Mouse (Mus musculus) telencephalon, adult 2 months (tissue): ENCODE measurements at regions not wholly inside any gene's neighbourhood (a gene's known extent, or its start where the extent isn't known, plus 50 kb on each side); places are given as distances from the start of the nearest gene placed in this dataset.

Source experiments
- DNase-seq: peaks from one replicate; pipeline ENCODE4 v3.0.0-alpha.2; 2011; ENCODE audit warnings: low read depth, low spot score

DNA sequence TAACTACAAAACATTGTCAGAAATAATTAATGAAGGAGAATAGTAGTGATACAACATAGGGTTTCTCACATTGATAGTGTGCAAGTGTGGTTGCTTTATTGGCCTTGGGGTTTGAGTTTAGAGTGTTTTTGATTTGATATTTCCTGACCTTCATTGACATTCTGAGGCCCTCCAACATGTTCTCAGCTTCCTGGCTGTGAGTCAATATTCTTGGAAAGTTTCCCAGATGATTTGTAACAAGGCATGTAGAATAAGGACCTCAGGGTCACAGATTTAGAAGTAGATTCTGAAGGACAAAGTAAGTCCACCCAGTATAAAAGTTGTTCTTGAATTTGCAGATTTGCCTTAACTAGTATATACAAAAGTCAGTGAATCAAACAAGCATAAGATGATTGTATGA, 969.7 kb upstream of the Pcdh9 start:
- no peak for DNase-seq

DNA sequence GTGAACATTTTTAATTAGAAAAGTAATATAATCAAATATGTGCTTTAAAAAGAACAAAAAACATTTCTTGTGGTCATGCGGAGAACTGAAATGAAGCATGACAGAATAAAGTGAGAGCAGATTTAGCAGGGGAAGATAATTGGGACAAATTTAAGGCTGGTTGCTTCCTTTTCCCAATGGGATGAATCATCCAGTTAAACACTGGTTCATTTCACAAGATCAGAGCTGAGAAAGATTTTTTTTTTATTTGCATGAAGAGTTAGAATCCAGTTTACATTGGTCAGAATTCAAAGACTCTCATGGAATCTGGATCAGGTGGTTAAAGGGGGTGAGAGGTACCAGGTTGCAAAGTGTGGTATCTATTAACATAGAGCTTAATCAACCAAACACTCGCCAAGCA, 978.5 kb upstream of the Pcdh9 start:
- peak; percentile 0 for DNase-seq

DNA sequence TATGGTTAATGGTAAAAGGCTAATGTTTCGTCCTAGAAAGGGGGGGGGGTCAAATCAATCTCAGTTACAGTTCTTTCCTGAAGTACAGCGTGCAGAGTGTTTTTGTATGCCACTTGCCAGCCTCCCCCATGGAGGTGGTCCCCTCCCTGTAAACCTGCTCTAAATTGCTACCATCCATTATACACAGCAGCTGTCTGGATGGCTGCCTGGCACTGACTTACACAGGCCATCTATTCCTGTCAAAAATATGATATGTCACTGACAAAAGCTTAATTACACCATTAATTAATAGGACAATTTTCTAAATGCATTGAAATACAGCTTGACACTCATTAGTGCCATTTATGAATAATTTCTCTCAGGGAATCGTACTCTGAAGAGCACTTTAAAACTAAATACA, 995.0 kb upstream of the 4921530L21Rik start:
- no peak for DNase-seq

DNA sequence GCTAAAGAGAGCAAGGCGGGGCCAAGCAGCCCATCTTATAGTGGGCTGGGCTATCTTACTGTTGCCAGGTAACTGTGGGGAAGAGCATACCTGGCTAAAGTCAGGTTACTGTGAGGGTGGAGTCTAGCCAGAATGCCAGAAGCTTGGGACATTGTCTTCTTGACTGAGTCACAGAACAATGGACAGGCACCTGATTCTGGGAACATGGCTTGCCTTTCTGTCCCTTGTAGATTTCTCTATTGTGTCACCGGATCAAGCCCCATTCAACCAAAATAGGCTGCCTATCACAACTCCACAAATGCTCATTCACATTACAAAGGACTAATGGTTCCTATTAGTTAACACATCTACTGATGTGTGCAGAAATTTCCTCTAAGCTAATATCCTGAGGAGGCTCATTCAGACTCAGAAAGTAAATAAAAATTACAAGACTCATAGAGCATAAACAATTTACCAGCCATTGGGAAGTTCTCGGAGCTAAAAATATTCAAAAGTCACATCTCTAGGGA, 985.7 kb upstream of the 4921530L21Rik start:
- no peak for DNase-seq

DNA sequence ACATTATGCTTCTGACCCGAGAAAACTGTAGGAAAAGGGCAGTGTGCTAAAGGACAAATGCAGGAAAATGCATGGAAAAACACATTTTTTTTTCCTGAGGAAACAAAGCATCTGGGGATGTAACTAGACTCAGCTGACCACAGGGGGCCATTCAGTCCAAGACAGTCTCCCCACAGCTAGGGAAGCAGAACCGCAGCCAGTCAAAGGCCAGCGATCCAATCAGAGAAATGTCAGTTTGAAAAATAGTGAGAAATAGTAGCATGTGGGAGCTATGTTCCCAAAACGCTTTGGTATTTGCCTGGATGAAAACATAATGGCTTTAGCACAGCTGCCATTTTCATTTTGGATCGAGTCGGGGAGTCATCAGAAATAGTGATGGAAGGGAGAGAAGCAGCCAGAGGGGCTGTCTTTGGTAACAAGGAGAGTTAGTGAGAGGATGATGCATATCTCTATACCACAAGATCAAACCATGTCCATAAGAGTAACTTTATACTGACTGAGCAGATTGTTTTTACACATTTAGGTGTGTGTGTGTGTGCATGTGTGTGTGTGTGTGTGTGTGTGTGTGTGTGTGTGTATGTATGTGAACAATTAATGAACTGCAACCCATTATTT, 982.3 kb upstream of the 4921530L21Rik start:
- no peak for DNase-seq

DNA sequence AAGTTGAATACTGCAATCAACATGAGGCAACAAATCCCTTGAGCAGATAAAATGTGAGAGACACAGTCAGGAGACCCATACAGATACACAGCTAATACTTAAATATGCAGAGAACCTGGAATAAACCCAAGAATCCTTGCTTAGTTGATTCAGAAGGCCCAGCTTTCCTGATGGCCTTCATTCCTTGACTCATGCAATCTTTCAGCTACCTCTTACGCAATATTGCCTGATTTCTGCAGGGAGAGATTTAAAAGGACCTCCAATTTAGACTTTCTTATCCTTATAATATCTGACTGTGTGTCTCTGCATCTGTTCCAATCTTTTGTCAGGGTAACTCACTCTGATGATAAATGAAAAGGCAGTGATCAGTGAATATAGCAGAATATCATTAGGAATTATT, 968.7 kb upstream of the 4921530L21Rik start:
- no peak for DNase-seq

DNA sequence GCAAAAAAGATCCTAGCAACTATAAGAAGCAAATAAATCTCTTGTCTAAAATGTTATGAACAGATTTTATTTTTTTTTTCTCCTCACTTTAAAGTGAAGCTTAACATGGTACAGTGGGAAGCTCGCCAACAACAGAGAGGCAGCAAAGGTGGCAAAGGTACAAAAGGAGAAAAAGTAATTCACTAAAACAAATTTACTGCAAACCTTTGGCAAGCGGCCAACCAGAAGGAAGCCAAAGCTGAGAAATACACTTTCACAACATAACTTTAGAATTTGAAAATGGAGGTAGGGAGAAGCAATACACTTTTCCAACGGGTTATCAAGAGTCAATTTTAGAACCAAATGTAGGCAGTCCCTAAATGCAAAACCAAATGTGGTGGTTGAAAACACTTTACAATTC, 939.6 kb upstream of the 4921530L21Rik start:
- peak; percentile 6 for DNase-seq
